Mouse (Mus musculus) neural tube, embryonic 14.5 days (tissue): ENCODE data around the gene Col27a1. TPM values are rescaled to one million over a fixed set of nuclear protein-coding genes. Genes with fewer than 3 reads are reported as not detected.
A peak's percentile ranks its signal among the peaks of the same experiment; 100 is the strongest.

Experiments
- ATAC-seq: fragments of 200-750 bp; cut with Nextera tagmentation; 2 replicates; pipeline ENCODE4 v1.8.0; 2017; ENCODE audit warnings: low read depth, mild to moderate bottlenecking, moderate TSS enrichment, moderate library complexity
- H3K27ac ChIP-seq: fragments of 300-500 bp; sonication (generic); 2 replicates; pipeline ENCODE4 v1.5.1; 2014; ENCODE audit warnings: low read depth, mild to moderate bottlenecking, control low read depth, low read length, moderate library complexity, mixed read lengths
- H3K27me3 ChIP-seq: fragments of 300-500 bp; sonication (generic); 2 replicates; pipeline ENCODE4 v1.6.1; 2014; ENCODE audit warnings: low read length; ENCODE audit not compliant: control insufficient read depth, insufficient read depth
- H3K36me3 ChIP-seq: fragments of 300-500 bp; sonication (generic); 2 replicates; pipeline ENCODE4 v1.6.1; 2014; ENCODE audit warnings: low read length, mixed read lengths; ENCODE audit not compliant: control insufficient read depth, insufficient read depth
- H3K4me1 ChIP-seq: fragments of 300-500 bp; sonication (generic); 2 replicates; pipeline ENCODE4 v1.6.1; 2014; ENCODE audit warnings: low read length; ENCODE audit not compliant: control insufficient read depth, insufficient read depth
- H3K4me2 ChIP-seq: fragments of 300-500 bp; sonication (generic); 2 replicates; pipeline ENCODE4 v1.6.1; 2014; ENCODE audit warnings: mild to moderate bottlenecking, low read depth, low read length, control low read depth
- H3K4me3 ChIP-seq: fragments of 300-500 bp; sonication (generic); 2 replicates; pipeline ENCODE4 v1.5.1; 2014; ENCODE audit warnings: low read depth, low read length, control low read depth, mixed read lengths
- H3K9ac ChIP-seq: fragments of 300-500 bp; sonication (generic); replicated peaks from 2 replicates; pipeline ENCODE4 v1.6.1; 2014; ENCODE audit warnings: low read depth, mild to moderate bottlenecking, control low read depth, low read length, mixed read lengths
- H3K9me3 ChIP-seq: fragments of 300-500 bp; sonication (generic); 2 replicates; pipeline ENCODE4 v1.6.1; 2016; ENCODE audit warnings: low read length; ENCODE audit not compliant: control insufficient read depth
- WGBS: fragments of 180-500 bp; shearing (Covaris S2); extraction: QIAGEN DNeasy Blood & Tissue Kit; methylation state at CpG from one replicate; pipeline ENCODE4 v1.1.7; 2014; 5-methylcytosine and 5-hydroxymethylcytosine counted together
- polyA plus RNA-seq: library from polyadenylated mRNA; unstranded; fragments of >200 nt; fragmentation: Nextera tagmentation; extraction: Ambion mirVana; gene quantifications from 2 replicates; pipeline ENCODE4 v1.2.1, GENCODE M21; 2014

Gene Col27a1
- polyA plus RNA-seq, 1 experiment from 2014 or later: 1.2 TPM

- Histone ChIP-seq H3K36me3 (no peaks in the 10 kb centered on the region), H3K4me2 (no peak overlapping the region), H3K4me1 (no peaks in the 10 kb centered on the region), H3K27me3 (no peaks in the 10 kb centered on the region), H3K4me3 (no peak overlapping the region), H3K27ac (no peak overlapping the region), H3K9ac (no peak overlapping the region), H3K9me3 (no peaks in the 10 kb centered on the region)
- WGBS: 71% methylated on average over 1 of the region's 1 CpGs
- peak; percentile 30; the same call in 1 of the 2 replicates for ATAC-seq
Measured at GRCm38 (mm10) chr4:63262941-63263340, 49.1 kb downstream of the Col27a1 start.

DNA sequence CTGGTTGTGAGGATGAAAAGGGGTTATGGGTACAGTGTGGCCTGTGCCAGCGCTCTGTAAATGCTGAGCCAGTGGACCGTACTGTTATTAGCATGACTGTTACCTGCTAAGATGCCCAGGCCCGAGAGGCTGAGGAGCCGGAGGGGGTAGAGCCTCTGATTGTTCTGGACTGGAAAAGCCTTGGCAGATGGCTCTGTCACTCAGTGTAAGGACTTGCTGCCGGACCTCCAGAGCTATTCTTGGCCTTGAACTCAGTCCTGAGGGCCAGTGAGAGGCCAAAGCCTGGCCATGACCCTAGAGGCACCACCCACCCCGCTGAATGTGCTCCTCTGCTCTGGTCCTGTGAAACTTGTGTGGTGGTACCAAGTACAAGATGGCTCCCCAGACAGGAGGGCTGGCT is 52.5 kb downstream of the Col27a1 start:
- ATAC-seq: no peak
- Histone ChIP-seq H3K4me1 (no peaks in the 10 kb centered on the region), H3K9ac (no peak overlapping the region), H3K36me3 (no peaks in the 10 kb centered on the region), H3K4me2 (no peak overlapping the region), H3K4me3 (no peak overlapping the region), H3K9me3 (no peaks in the 10 kb centered on the region), H3K27me3 (no peaks in the 10 kb centered on the region), H3K27ac (no peak overlapping the region)
- WGBS: 91% methylated on average over 6 of the region's 6 CpGs

DNA sequence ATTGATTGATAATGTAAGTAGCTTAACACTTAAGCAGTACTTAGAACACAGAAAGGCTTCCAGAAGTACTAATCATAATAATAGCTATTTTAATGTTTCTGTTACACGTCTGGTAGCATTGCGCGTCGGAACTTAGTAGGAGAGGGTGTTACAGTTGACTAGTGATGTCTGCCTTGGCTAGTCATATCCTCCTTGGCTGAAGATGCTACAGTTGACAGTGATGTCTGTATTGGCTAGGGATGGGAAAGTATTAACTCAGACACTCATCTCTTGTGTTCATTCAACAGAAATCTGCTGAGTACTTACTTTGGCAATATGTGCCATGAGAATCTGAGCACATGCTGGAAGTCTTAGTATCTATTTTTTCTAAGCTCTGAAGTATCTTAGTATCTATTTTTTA is 53.3 kb downstream of the Col27a1 start:
- no peak for ATAC-seq
- no peaks in the 10 kb centered on the region for H3K36me3 ChIP-seq
- WGBS: 93% methylated on average over 4 of the region's 4 CpGs

DNA sequence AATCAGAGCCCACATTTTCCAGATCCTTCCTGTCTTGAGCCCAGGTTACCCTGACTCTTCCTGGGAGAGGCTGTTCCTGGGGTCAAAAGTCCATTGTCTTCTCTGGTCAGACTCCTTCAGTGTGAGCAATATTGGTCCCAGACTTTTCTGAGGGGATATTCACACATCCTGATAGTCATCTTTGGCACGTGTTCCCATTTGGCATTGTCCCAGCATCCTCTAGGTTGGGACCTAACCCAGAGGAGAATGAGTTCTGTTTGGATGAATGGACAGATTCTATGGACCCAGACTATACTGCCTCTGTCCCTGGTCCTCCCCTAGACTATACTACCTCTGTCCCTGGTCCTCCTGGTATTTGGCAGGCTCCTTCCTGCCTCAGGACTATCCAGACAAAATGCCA is 53.8 kb downstream of the Col27a1 start:
- Histone ChIP-seq H3K9me3 (no peaks in the 10 kb centered on the region), H3K27ac (no peak overlapping the region), H3K36me3 (no peaks in the 10 kb centered on the region), H3K9ac (no peak overlapping the region), H3K4me1 (no peaks in the 10 kb centered on the region), H3K27me3 (no peaks in the 10 kb centered on the region), H3K4me3 (no peak overlapping the region), H3K4me2 (no peak overlapping the region)
- 91% methylated on average over 1 of the region's 1 CpGs for WGBS
- ATAC-seq: no peak

More for the DNA sequence above, 53.3 kb downstream of the Col27a1 start:
- Histone ChIP-seq H3K9me3 (no peaks in the 10 kb centered on the region), H3K4me2 (no peak overlapping the region), H3K4me3 (no peak overlapping the region), H3K27me3 (no peaks in the 10 kb centered on the region), H3K9ac (no peak overlapping the region), H3K27ac (no peak overlapping the region), H3K4me1 (no peaks in the 10 kb centered on the region)

GRCm38 (mm10) chr4:63268777-63269176 is 55.0 kb downstream of the Col27a1 start:
- ATAC-seq: no peak
- no peak overlapping the region for H3K27ac ChIP-seq
- H3K4me1 ChIP-seq: no peaks in the 10 kb centered on the region
- no peaks in the 10 kb centered on the region for H3K27me3 ChIP-seq
- WGBS: 65% methylated on average over 4 of the region's 4 CpGs
- H3K9ac ChIP-seq: no peak overlapping the region
- no peaks in the 10 kb centered on the region for H3K36me3 ChIP-seq
- no peak overlapping the region for H3K4me3 ChIP-seq
- H3K4me2 ChIP-seq: no peak overlapping the region
- H3K9me3 ChIP-seq: no peaks in the 10 kb centered on the region

GRCm38 (mm10) chr4:63274516-63274915 is 60.7 kb downstream of the Col27a1 start:
- Histone ChIP-seq H3K36me3 (no peaks in the 10 kb centered on the region), H3K27ac (no peak overlapping the region), H3K9ac (no peak overlapping the region), H3K9me3 (no peaks in the 10 kb centered on the region), H3K4me1 (no peaks in the 10 kb centered on the region), H3K27me3 (no peaks in the 10 kb centered on the region), H3K4me3 (no peak overlapping the region), H3K4me2 (no peak overlapping the region)
- 64% methylated on average over 1 of the region's 1 CpGs for WGBS
- no peak for ATAC-seq

DNA sequence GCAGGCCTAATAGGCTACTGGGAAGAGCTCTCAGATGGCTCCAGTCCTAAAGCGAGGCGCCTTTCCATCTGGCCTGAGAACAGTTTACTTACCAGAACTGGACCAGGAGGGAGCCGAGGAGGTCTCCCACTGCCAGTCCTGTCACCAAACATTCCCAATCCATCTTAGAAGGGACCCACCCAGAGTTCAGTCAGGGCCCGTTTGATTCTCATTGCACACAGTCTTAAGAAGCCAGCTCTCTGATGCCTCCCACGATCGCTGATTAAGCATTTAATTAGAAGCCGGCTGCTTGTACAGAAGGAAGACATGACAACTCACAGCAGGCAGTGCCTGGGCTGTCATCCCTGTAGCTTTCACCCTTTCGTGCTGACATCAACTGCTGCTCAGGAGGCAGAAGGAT is 61.4 kb downstream of the Col27a1 start:
- no peaks in the 10 kb centered on the region for H3K9me3 ChIP-seq
- H3K4me2 ChIP-seq: no peak overlapping the region
- WGBS: 64% methylated on average over 8 of the region's 8 CpGs
- no peak overlapping the region for H3K4me3 ChIP-seq
- ATAC-seq: no peak
- H3K4me1 ChIP-seq: no peaks in the 10 kb centered on the region
- no peaks in the 10 kb centered on the region for H3K27me3 ChIP-seq
- H3K27ac ChIP-seq: no peak overlapping the region
- no peaks in the 10 kb centered on the region for H3K36me3 ChIP-seq
- H3K9ac ChIP-seq: no peak overlapping the region

- no peaks in the 10 kb centered on the region for H3K9me3 ChIP-seq
- ATAC-seq: no peak
- no peaks in the 10 kb centered on the region for H3K4me1 ChIP-seq
- no peaks in the 10 kb centered on the region for H3K27me3 ChIP-seq
- H3K9ac ChIP-seq: no peak overlapping the region
- no peak overlapping the region for H3K4me3 ChIP-seq
- WGBS: 67% methylated on average over 1 of the region's 1 CpGs
- no peaks in the 10 kb centered on the region for H3K36me3 ChIP-seq
- no peak overlapping the region for H3K27ac ChIP-seq
- H3K4me2 ChIP-seq: no peak overlapping the region
Measured at GRCm38 (mm10) chr4:63276571-63276970, 62.8 kb downstream of the Col27a1 start.

DNA sequence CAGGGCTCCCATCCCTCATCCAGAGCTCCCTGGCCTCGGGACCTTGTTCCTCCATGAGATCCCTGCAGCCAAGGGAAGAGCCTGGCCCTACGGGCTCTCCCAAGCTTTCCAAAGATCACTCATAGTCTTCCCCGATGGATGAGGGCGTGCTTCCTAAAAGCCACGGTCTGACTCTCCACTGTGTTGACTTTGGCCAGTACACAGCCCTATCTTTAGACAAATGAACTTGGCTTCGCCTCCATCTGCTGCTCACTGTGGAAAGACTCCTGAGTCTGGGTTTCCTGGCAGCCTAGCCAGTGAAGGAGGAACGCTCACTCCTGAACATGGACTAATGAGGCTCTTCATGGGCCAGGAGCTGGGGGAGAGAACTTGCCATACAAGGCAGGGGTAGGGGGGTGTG is 65.0 kb downstream of the Col27a1 start:
- Histone ChIP-seq H3K9me3 (no peaks in the 10 kb centered on the region), H3K4me2 (no peak overlapping the region), H3K27ac (no peak overlapping the region), H3K4me3 (no peak overlapping the region), H3K4me1 (no peaks in the 10 kb centered on the region), H3K9ac (no peak overlapping the region), H3K36me3 (no peaks in the 10 kb centered on the region), H3K27me3 (no peaks in the 10 kb centered on the region)
- ATAC-seq: no peak
- 81% methylated on average over 7 of the region's 7 CpGs for WGBS

GRCm38 (mm10) chr4:63281694-63282093 is 67.9 kb downstream of the Col27a1 start:
- no peaks in the 10 kb centered on the region for H3K9me3 ChIP-seq
- no peaks in the 10 kb centered on the region for H3K27me3 ChIP-seq
- H3K4me1 ChIP-seq: no peaks in the 10 kb centered on the region
- no peak overlapping the region for H3K27ac ChIP-seq
- WGBS: 77% methylated on average over 6 of the region's 6 CpGs
- H3K4me3 ChIP-seq: no peak overlapping the region
- H3K9ac ChIP-seq: no peak overlapping the region
- ATAC-seq: peak; percentile 16; the same call in 1 of the 2 replicates
- no peaks in the 10 kb centered on the region for H3K36me3 ChIP-seq
- H3K4me2 ChIP-seq: no peak overlapping the region
